Mouse (Mus musculus): ENCODE measurements at regions not wholly inside any gene's neighbourhood (a gene's known extent, or its start where the extent isn't known, plus 50 kb on each side); places are given as distances from the start of the nearest gene placed in this dataset.
A peak's percentile ranks its signal among the peaks of the same experiment; 100 is the strongest.

DNA sequence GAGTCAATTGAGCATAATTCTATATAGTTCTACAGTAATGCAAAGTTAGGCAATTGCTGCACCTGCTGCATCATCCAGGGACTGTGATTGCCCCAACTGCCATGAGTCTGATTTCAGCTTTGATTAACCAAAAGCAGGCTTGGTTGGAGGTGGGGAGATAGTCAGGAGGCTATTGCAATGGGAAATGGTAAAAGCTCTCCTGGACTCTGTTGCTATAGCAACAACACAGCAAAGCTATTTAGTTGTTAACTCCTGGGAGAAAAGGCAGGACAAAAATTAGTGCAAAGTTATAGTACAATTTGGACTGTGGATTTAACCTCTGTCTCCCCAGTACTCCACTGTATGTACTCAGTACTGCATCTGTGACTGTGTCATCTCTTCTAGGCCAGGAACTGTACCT, 51.7 kb upstream of the Rasgrf1 start:
- peaks cover 3% of the 10 kb centered on the region; the same call in 1 of the 2 replicates for H3K4me1 ChIP-seq (ENCODE audit: control insufficient read depth, insufficient read depth, low read depth, low read length)
- no peak overlapping the region for H3K27ac ChIP-seq (ENCODE audit: low read depth, low read length)
- H3K27me3 ChIP-seq (replicated peaks; ENCODE audit: control insufficient read depth, insufficient read depth, low read length): no peaks in the 10 kb centered on the region
- H3K4me2 ChIP-seq (ENCODE audit: low read length): no peak overlapping the region
- no peak overlapping the region for H3K4me3 ChIP-seq (ENCODE audit: low read length)
- no peak overlapping the region for H3K9ac ChIP-seq (ENCODE audit: low read depth, low read length)
- H3K9me3 ChIP-seq (ENCODE audit: control insufficient read depth, low read length): no peaks in the 10 kb centered on the region
- peak; percentile 78 for ATAC-seq
- no peaks in the 10 kb centered on the region for H3K36me3 ChIP-seq (ENCODE audit: control insufficient read depth, insufficient read depth, low read length)

DNA sequence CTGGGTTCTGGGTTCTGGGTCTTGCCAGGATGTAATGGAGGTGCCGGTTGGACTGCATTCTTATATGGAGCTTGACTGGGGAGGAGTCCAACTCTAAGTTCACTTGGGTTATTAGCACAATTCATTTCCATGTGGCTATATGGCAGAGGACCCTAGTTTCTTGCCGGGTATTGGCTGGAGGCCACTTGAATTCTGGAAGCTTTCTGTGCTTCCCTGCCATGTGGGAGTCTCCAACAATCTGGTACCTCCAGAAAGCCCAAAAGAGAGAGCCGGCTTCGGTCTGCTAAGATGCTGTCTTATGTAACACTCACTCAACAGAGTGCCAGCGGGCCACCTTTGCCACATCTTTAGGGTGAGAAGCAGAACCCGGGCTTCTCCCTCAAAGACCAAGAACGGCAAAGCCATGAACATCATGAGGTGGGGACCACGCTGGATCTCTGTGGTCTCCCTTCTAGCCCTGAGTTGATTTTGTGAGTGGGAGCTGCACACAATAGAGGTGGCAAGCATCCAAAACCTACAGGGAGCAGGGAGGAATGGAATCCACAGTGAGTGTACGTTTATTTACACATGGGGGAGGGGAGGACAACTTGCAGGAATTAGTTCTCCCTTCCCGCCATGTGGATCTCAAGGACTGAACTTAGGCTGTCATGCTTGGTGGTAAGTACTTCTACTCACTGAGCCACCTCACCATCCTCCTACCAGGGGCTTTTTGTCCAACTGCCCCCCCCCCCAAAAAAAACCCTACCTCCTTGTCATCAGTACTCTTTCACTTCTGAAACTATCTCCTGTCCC, 59.0 kb upstream of the Rasgrf1 start:
- 72% methylated on average over 10 of the region's 10 CpGs for WGBS
- H3K9me3 ChIP-seq (ENCODE audit: control insufficient read depth, low read length): no peaks in the 10 kb centered on the region
- peak; percentile 67 for ATAC-seq
- no peak overlapping the region for H3K27ac ChIP-seq (ENCODE audit: low read depth, low read length)
- H3K36me3 ChIP-seq (ENCODE audit: control insufficient read depth, insufficient read depth, low read length): no peaks in the 10 kb centered on the region
- no peak overlapping the region for H3K4me2 ChIP-seq (ENCODE audit: low read length)
- H3K4me3 ChIP-seq (ENCODE audit: low read length): no peak overlapping the region
- no peaks in the 10 kb centered on the region for H3K27me3 ChIP-seq (replicated peaks; ENCODE audit: control insufficient read depth, insufficient read depth, low read length)
- no peak overlapping the region for H3K9ac ChIP-seq (ENCODE audit: low read depth, low read length)
- no peaks in the 10 kb centered on the region for H3K4me1 ChIP-seq (ENCODE audit: control insufficient read depth, insufficient read depth, low read depth, low read length)

DNA sequence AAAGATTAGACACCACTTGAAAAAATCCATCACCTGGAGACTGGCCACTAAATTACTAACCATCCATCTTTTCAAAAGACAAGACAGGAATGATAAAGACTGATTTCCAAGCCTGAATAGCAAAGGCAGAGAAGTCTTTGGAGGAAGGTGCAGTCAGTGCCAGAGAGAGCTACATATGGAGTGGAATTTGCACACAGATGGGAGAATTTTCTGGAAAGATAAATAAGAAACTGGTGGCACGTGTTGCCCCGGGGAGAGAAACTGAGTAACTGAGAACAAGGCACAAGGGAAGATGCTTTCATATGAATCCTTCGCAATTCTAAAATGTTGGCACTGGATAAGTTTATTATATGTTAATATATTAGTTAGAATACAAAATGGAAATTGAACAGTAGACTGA, 59.8 kb upstream of the Rasgrf1 start:
- 74% methylated on average over 3 of the region's 3 CpGs for WGBS

DNA sequence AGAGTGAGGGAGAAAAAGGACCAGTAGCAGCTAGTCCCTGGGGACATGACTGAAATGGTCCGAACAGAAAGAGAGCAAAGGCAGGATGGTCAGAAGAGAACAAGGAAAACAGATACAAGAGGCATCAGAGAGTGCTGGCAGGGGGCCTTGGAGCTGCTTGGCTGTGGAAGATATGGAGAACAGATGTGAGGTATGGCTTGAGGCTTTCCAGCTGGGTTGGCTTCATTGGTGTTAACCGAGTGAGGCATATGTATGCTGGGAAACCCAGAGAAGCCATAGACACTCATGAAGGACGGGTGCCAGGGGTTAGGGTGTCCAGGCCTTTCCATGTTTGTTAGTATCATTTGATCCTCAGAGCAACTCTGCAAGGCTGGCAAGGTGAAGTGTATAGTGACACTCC, 61.1 kb upstream of the Rasgrf1 start:
- Histone ChIP-seq H3K4me2 (ENCODE audit: low read length) (no peak overlapping the region), H3K9me3 (ENCODE audit: control insufficient read depth, low read length) (no peaks in the 10 kb centered on the region), H3K36me3 (ENCODE audit: control insufficient read depth, insufficient read depth, low read length) (no peaks in the 10 kb centered on the region), H3K27me3 (replicated peaks; ENCODE audit: control insufficient read depth, insufficient read depth, low read length) (no peaks in the 10 kb centered on the region), H3K4me3 (ENCODE audit: low read length) (no peak overlapping the region), H3K4me1 (ENCODE audit: control insufficient read depth, insufficient read depth, low read depth, low read length) (no peaks in the 10 kb centered on the region), H3K9ac (ENCODE audit: low read depth, low read length) (no peak overlapping the region), H3K27ac (ENCODE audit: low read depth, low read length) (no peak overlapping the region)
- no peak for ATAC-seq
- 78% methylated on average over 3 of the region's 3 CpGs for WGBS

More for the DNA sequence above, 59.8 kb upstream of the Rasgrf1 start:
- Histone ChIP-seq H3K4me3 (ENCODE audit: low read length) (no peak overlapping the region), H3K27me3 (replicated peaks; ENCODE audit: control insufficient read depth, insufficient read depth, low read length) (no peaks in the 10 kb centered on the region), H3K9ac (ENCODE audit: low read depth, low read length) (no peak overlapping the region), H3K4me1 (ENCODE audit: control insufficient read depth, insufficient read depth, low read depth, low read length) (no peaks in the 10 kb centered on the region), H3K27ac (ENCODE audit: low read depth, low read length) (no peak overlapping the region), H3K9me3 (ENCODE audit: control insufficient read depth, low read length) (no peaks in the 10 kb centered on the region), H3K36me3 (ENCODE audit: control insufficient read depth, insufficient read depth, low read length) (no peaks in the 10 kb centered on the region), H3K4me2 (ENCODE audit: low read length) (no peak overlapping the region)
- 0 out of 2 replicates have a peak, but pooled peaks have one; percentile 25 for ATAC-seq

DNA sequence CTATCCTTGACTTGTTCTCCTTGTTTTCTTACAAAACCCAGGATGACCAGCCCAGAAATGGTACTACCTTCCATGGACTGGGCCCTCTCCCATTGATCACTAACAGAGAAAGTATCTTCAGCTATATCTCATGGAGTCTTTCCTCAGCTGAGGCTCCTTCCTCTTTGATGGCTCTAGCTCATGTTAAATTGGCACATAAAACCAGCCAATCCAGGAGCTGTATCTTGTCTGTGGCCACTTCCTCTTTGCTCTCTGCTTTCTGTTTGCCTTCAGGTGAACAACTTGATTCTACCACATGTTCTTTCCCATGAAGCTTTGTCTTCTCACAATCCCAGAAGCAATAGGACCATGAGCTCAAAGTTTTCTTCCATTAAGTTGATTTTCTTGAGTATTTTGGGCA, 62.7 kb upstream of the Rasgrf1 start:
- H3K4me3 ChIP-seq (ENCODE audit: low read length): no peak overlapping the region
- H3K27ac ChIP-seq (ENCODE audit: low read depth, low read length): no peak overlapping the region
- no peaks in the 10 kb centered on the region for H3K9me3 ChIP-seq (ENCODE audit: control insufficient read depth, low read length)
- H3K9ac ChIP-seq (ENCODE audit: low read depth, low read length): no peak overlapping the region
- no peak overlapping the region for H3K4me2 ChIP-seq (ENCODE audit: low read length)
- H3K4me1 ChIP-seq (ENCODE audit: control insufficient read depth, insufficient read depth, low read depth, low read length): peaks cover 4% of the 10 kb centered on the region
- H3K36me3 ChIP-seq (ENCODE audit: control insufficient read depth, insufficient read depth, low read length): no peaks in the 10 kb centered on the region
- H3K27me3 ChIP-seq (replicated peaks; ENCODE audit: control insufficient read depth, insufficient read depth, low read length): no peaks in the 10 kb centered on the region
- ATAC-seq: no peak

DNA sequence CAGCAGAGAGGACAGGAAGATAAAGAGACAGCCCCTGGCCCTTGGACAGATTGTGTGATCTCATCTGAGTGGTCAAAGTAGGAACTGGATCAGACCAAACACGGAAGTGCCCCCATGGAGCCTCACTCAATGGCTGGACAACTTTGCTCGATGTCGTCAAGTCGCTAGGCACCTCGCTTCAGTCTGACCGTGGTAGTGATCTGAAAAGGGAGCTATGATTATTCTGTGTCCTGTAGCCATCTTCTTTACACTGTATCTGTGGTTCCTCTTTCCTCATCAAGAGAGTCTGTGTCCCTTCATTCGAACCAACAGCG, 67.0 kb upstream of the Rasgrf1 start:
- no peak; the same call in 1 of the 2 replicates for ATAC-seq
- H3K9me3 ChIP-seq (ENCODE audit: control insufficient read depth, low read length): no peaks in the 10 kb centered on the region
- H3K9ac ChIP-seq (ENCODE audit: low read depth, low read length): no peak overlapping the region
- WGBS: 79% methylated on average over 8 of the region's 8 CpGs
- no peaks in the 10 kb centered on the region for H3K36me3 ChIP-seq (ENCODE audit: control insufficient read depth, insufficient read depth, low read length)
- no peak overlapping the region for H3K27ac ChIP-seq (ENCODE audit: low read depth, low read length)
- H3K4me3 ChIP-seq (ENCODE audit: low read length): no peak overlapping the region
- H3K27me3 ChIP-seq (replicated peaks; ENCODE audit: control insufficient read depth, insufficient read depth, low read length): no peaks in the 10 kb centered on the region
- H3K4me1 ChIP-seq (ENCODE audit: control insufficient read depth, insufficient read depth, low read depth, low read length): peaks cover 4% of the 10 kb centered on the region
- no peak overlapping the region for H3K4me2 ChIP-seq (ENCODE audit: low read length)

DNA sequence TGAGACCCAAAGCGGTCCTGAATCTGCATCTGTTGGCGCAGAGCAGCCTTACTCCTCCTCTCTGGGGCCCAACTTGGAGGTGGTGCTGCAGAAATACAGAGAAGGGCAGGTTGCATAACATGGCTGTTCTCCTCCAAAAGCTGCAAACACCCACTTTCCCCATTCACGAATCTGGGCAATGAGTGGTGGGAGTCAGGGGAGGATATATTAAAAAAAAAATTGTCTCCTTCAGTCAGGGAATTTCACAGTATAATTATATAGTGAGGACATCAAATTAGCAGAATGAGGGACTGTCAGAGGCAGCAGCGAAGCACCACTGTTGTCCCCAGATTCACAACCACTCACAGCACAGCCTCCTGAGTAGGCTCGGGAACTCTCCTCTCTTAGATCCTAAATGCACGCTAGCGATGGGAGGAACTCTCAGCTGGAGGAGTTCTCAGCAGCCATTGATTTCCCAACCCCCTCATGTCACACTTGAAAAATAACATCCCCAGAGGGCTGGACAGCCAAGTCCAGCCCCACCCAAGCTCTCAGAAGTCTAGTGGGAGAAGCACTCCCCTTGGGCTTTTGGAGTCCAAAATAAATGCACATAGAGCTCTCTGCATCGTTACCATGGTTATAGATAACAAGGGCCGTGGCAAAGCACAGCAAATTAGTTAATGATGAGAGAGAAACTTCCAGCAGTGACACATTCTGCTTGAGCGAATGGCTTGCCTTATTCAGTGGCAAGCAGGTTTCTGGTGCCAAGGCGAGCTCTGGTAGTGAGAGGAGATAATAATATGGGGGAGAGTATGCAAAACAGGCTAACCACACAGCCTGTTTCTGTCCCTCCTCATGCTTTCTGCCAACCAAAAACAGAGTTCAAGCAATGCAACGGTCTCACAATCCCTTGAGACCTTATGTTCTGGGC, 67.6 kb upstream of the Rasgrf1 start:
- WGBS: 36% methylated on average over 12 of the region's 12 CpGs
- peaks cover 4% of the 10 kb centered on the region for H3K4me1 ChIP-seq (ENCODE audit: control insufficient read depth, insufficient read depth, low read depth, low read length)
- H3K27ac ChIP-seq (ENCODE audit: low read depth, low read length): no peak overlapping the region
- ATAC-seq: peak; percentile 85
- H3K27me3 ChIP-seq (replicated peaks; ENCODE audit: control insufficient read depth, insufficient read depth, low read length): no peaks in the 10 kb centered on the region
- no peaks in the 10 kb centered on the region for H3K36me3 ChIP-seq (ENCODE audit: control insufficient read depth, insufficient read depth, low read length)
- no peak overlapping the region for H3K4me3 ChIP-seq (ENCODE audit: low read length)
- peak overlapping the region; percentile 20; the same call in 1 of the 2 replicates for H3K4me2 ChIP-seq (ENCODE audit: low read length)
- no peaks in the 10 kb centered on the region for H3K9me3 ChIP-seq (ENCODE audit: control insufficient read depth, low read length)
- no peak overlapping the region for H3K9ac ChIP-seq (ENCODE audit: low read depth, low read length)

DNA sequence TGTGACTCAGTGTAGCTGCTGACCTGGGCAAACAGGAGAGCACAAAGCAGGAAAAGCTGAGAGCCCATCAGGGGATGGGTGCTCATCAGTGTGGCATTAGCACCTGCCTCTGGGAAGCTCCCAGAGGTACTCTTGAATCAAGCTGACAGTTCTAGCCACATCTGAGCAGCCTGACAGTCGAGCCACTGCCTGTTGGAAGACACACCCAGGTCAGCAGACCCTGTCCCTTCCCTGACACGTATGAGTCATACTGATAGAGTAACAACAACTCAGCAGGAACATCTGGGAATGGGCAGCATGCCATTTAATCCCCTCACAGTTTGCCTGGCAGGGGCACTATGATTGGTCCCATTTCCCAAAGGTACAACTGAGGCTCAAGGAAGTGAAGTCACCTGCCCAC, 68.3 kb upstream of the Rasgrf1 start:
- Histone ChIP-seq H3K4me3 (ENCODE audit: low read length) (no peak overlapping the region), H3K9ac (ENCODE audit: low read depth, low read length) (no peak overlapping the region), H3K4me1 (ENCODE audit: control insufficient read depth, insufficient read depth, low read depth, low read length) (peaks cover 4% of the 10 kb centered on the region), H3K4me2 (ENCODE audit: low read length) (no peak overlapping the region), H3K27ac (ENCODE audit: low read depth, low read length) (no peak overlapping the region), H3K36me3 (ENCODE audit: control insufficient read depth, insufficient read depth, low read length) (no peaks in the 10 kb centered on the region), H3K27me3 (replicated peaks; ENCODE audit: control insufficient read depth, insufficient read depth, low read length) (no peaks in the 10 kb centered on the region), H3K9me3 (ENCODE audit: control insufficient read depth, low read length) (no peaks in the 10 kb centered on the region)
- 39% methylated on average over 2 of the region's 2 CpGs for WGBS
- no peak for ATAC-seq

DNA sequence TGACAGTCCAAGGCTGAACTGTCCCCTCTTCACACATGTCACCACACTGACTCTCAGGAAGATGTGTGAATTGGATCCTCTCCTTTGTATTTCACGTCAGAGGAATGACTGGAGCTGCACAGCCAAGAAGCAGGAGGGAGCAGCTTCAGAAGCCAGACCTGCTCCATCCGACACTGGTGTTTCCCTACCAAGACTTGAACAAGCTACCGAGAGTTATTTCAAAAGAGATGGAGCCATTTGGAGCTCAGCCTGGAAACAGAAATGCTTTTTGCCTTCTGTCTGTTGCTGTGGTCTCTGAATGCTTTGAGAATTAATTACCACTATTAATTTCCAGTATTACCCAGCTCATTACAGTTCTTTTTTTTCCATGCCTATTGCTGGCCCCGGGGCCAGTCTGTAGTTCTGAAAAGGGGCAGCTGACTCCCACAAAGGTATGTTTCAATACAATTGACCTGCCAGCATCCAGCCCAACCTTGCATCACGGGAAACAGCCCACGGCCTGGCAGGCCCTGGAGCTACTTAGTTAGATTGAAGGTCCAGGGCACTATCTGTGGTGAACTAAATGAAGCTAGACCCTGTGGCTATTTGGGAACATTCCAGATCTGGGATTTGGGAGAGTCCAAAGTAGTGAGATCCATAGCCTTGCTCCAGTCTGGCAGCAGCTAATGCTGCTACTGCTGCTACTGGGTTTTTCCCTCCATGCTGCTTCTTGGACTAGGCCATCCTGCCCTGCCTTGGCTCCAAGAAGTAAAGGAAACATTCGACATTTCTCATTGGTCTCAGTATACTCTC, 73.1 kb upstream of the Rasgrf1 start:
- peak; percentile 31; the same call in 1 of the 2 replicates for ATAC-seq
- H3K9me3 ChIP-seq (ENCODE audit: control insufficient read depth, low read length): no peaks in the 10 kb centered on the region
- H3K36me3 ChIP-seq (ENCODE audit: control insufficient read depth, insufficient read depth, low read length): no peaks in the 10 kb centered on the region
- 71% methylated on average over 7 of the region's 7 CpGs for WGBS
- no peak overlapping the region for H3K4me3 ChIP-seq (ENCODE audit: low read length)
- H3K27ac ChIP-seq (ENCODE audit: low read depth, low read length): no peak overlapping the region
- no peaks in the 10 kb centered on the region for H3K27me3 ChIP-seq (replicated peaks; ENCODE audit: control insufficient read depth, insufficient read depth, low read length)
- no peak overlapping the region for H3K4me2 ChIP-seq (ENCODE audit: low read length)
- H3K4me1 ChIP-seq (ENCODE audit: control insufficient read depth, insufficient read depth, low read depth, low read length): no peaks in the 10 kb centered on the region
- H3K9ac ChIP-seq (ENCODE audit: low read depth, low read length): no peak overlapping the region
